In the genomic region with DNA sequence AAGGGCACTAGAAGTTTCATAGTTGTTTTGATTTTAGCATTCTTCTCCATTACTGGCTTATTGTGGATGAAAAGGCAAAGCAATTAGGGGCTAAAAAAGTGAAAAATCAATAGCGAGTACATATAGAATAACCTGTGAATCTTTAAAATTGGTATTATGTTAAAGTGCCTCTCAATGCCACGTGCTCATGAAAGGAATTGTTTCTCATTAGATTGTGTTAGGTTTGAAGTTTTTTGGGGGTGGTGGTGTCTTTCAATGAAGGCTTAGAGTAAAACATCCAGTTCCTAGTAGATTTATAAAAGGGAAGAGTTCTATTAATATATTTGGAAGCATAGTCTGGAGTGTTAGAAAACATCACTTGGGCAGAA, we compare ENCODE assay signal across 9 mouse cellular contexts. TPM values are rescaled to one million over a fixed set of nuclear protein-coding genes. Genes with fewer than 3 reads are reported as not detected.
A peak's percentile ranks its signal among the peaks of the same experiment; 100 is the strongest.
DNase-seq lines count a peak whose midpoint lies in the region; ATAC-seq lines count a peak whose summit lies in the region.
"Had no signal": no experiment of that assay in that cellular context is flagged by ENCODE, and none has a peak within 500 bp of the region (broad histone marks: within the 10 kb centered on the region; RNA-seq: fewer than 3 reads in every experiment).

No protein-coding gene starts in this region.

- H3K4me1 ChIP-seq in kidney, embryonic 14.5 days (ENCODE audit: control insufficient read depth, insufficient read depth, low read length) = 0 out of 2 replicates have a peak, but pooled peaks cover 4% of the 10 kb centered on the region
- no peaks in the 10 kb centered on the region; the same call in 1 of the 2 replicates for H3K4me1 ChIP-seq in brown adipose tissue, adult 24 weeks (ENCODE audit: control insufficient read depth, insufficient read depth, insufficient read length, low read length)
- peaks cover 27% of the 10 kb centered on the region for H3K4me1 ChIP-seq in hindbrain, embryonic 15.5 days (replicated peaks)
- H3K4me1 ChIP-seq in midbrain, embryonic 15.5 days = peaks cover 22% of the 10 kb centered on the region

- H3K36me3 ChIP-seq in kidney, embryonic 14.5 days (ENCODE audit: control insufficient read depth, insufficient read depth, low read length) = peaks cover 20% of the 10 kb centered on the region
- H3K36me3 ChIP-seq in hindbrain, embryonic 15.5 days = peaks cover 4% of the 10 kb centered on the region
- 0 out of 2 replicates have a peak, but pooled peaks cover 4% of the 10 kb centered on the region for H3K36me3 ChIP-seq in midbrain, embryonic 15.5 days (replicated peaks)

- H3K4me3 ChIP-seq in kidney, embryonic 14.5 days (ENCODE audit: low read length) = peak overlapping the region; percentile 100
- H3K4me3 ChIP-seq in brown adipose tissue, adult 24 weeks (ENCODE audit: insufficient read depth, low read depth, low read length) = peak overlapping the region; percentile 93
- peak overlapping the region; percentile 91 for H3K4me3 ChIP-seq in hindbrain, embryonic 15.5 days
- peak overlapping the region; percentile 93 for H3K4me3 ChIP-seq in midbrain, embryonic 15.5 days

- DNase-seq in kidney, postnatal 10 days = no peak
- DNase-seq in kidney, adult 18-20 months = no peak
- DNase-seq in urinary bladder, postnatal 25 days (ENCODE audit: low spot score) = no peak
- no peak for DNase-seq in layer of hippocampus, postnatal 14 days (ENCODE audit: low spot score in 2 of 2)

- no peaks in the 10 kb centered on the region for H3K27me3 ChIP-seq in kidney, embryonic 14.5 days (ENCODE audit: control insufficient read depth, insufficient read depth, low read length)
- no peaks in the 10 kb centered on the region for H3K27me3 ChIP-seq in hindbrain, embryonic 15.5 days
- no peaks in the 10 kb centered on the region for H3K27me3 ChIP-seq in midbrain, embryonic 15.5 days (replicated peaks)
- H3K27me3 ChIP-seq: Patski had no signal

- 0 out of 2 replicates have a peak overlapping the region, but pooled peaks have one; percentile 90 for H3K27ac ChIP-seq in kidney, embryonic 14.5 days (ENCODE audit: low read depth, low read length)
- H3K27ac ChIP-seq in brown adipose tissue, adult 24 weeks (replicated peaks; ENCODE audit: low read depth, low read length) = no peak overlapping the region
- H3K27ac ChIP-seq in hindbrain, embryonic 15.5 days (replicated peaks) = no peak overlapping the region
- no peak overlapping the region for H3K27ac ChIP-seq in midbrain, embryonic 15.5 days

- H3K4me2 ChIP-seq in kidney, embryonic 14.5 days (replicated peaks; ENCODE audit: low read depth, low read length) = peak overlapping the region; percentile 71
- H3K4me2 ChIP-seq in hindbrain, embryonic 15.5 days = peak overlapping the region; percentile 69
- peak overlapping the region; percentile 70 for H3K4me2 ChIP-seq in midbrain, embryonic 15.5 days

- H3K9ac ChIP-seq in kidney, embryonic 14.5 days (ENCODE audit: low read depth, low read length) = peak overlapping the region; percentile 100
- peak overlapping the region; percentile 93 for H3K9ac ChIP-seq in hindbrain, embryonic 15.5 days
- H3K9ac ChIP-seq in midbrain, embryonic 15.5 days = peak overlapping the region; percentile 94

- 2% methylated on average over 2 of the region's 2 CpGs for WGBS in kidney, embryonic 14.5 days
- 0% methylated on average over 2 of the region's 2 CpGs for WGBS in hindbrain, embryonic 15.5 days
- 0% methylated on average over 2 of the region's 2 CpGs for WGBS in midbrain, embryonic 15.5 days

- H3K9me3 ChIP-seq in kidney, embryonic 14.5 days (ENCODE audit: control insufficient read depth, low read length) = no peaks in the 10 kb centered on the region
- H3K9me3 ChIP-seq in hindbrain, embryonic 15.5 days = no peaks in the 10 kb centered on the region
- H3K9me3 ChIP-seq in midbrain, embryonic 15.5 days = no peaks in the 10 kb centered on the region

- no peak for ATAC-seq in kidney, embryonic 14.5 days (ENCODE audit: low FRiP score, low TSS enrichment)
- ATAC-seq in hindbrain, embryonic 15.5 days (ENCODE audit: low FRiP score, low read depth) = no peak
- no peak for ATAC-seq in midbrain, embryonic 15.5 days (replicated peaks)

RNA-seq across cellular contexts. Expression of a gene that starts 30.3 kb away (rescaled TPM):
- polyA plus RNA-seq in kidney, embryonic 14.5 days (2014; fragmentation: Nextera tagmentation; extraction: Ambion mirVana) = 546 and 649 TPM in 2 replicates
- 342 and 418 TPM in 2 replicates for polyA plus RNA-seq in brown adipose tissue, adult 24 weeks (2012; ENCODE audit: insufficient read depth, insufficient read length, missing spikeins)
- 294 and 298 TPM in 2 replicates for polyA plus RNA-seq in hindbrain, embryonic 15.5 days (2015; fragmentation: Nextera tagmentation; extraction: Ambion mirVana)
- 273 and 287 TPM in 2 replicates for polyA plus RNA-seq in midbrain, embryonic 15.5 days (2015; fragmentation: Nextera tagmentation; extraction: Ambion mirVana)
- total RNA-seq in layer of hippocampus, postnatal 14 days (2021) = 100 to 1,000 TPM; 227 to 243 TPM
